Mouse (Mus musculus) MEL (cell line): ENCODE measurements around the gene Sf1. TPM values are rescaled to one million over a fixed set of nuclear protein-coding genes. Genes with fewer than 3 reads are reported as not detected.

ENCODE experiments used
- DNase-seq: peaks from one replicate; pipeline ENCODE4 v3.0.0; 2011; ENCODE audit warnings: low read depth, low spot score
- H3K27ac ChIP-seq: 2 replicates; pipeline ENCODE4 v1.5.1; 2012; ENCODE audit warnings: low read depth, mild to moderate bottlenecking, control low read depth, low read length, moderate library complexity; ENCODE audit not compliant: control insufficient read depth
- H3K27me3 ChIP-seq, 2 experiments: fragments of 150-350 bp in 1 of 2; sonication (generic) in 1 of 2; 2 replicates each; pipeline ENCODE4 v1.6.1; 2012; ENCODE audit warnings: low read length in 2 of 2, mild to moderate bottlenecking in 2 of 2, improper control_type of control experiment in 1 of 2, moderate library complexity in 1 of 2; ENCODE audit not compliant: insufficient read depth in 2 of 2, control insufficient read depth in 1 of 2
- H3K36me3 ChIP-seq, 2 experiments: 2 replicates each; pipeline ENCODE4 v1.6.1; 2012 to 2014; ENCODE audit warnings: low read length in 2 of 2, improper control_type of control experiment in 1 of 2, inconsistent platforms in 1 of 2, mild to moderate bottlenecking in 1 of 2; ENCODE audit not compliant: insufficient read depth in 2 of 2, control insufficient read depth in 1 of 2
- H3K4me1 ChIP-seq, 2 experiments: fragments of 150-350 bp in 1 of 2; sonication (generic) in 1 of 2; 2 replicates each; pipeline ENCODE4 v1.6.1; 2012; ENCODE audit warnings: low read length in 2 of 2, improper control_type of control experiment in 1 of 2, mild to moderate bottlenecking in 1 of 2; ENCODE audit not compliant: insufficient read depth in 2 of 2, control insufficient read depth in 1 of 2
- H3K4me3 ChIP-seq, 2 experiments: fragments of 150-350 bp in 1 of 2; sonication (generic) in 1 of 2; 2 replicates each; pipeline ENCODE4 v1.5.1; 2012; ENCODE audit warnings: low read depth in 2 of 2, low read length in 2 of 2, mild to moderate bottlenecking in 2 of 2, moderate library complexity in 2 of 2, control low read depth in 1 of 2, improper control_type of control experiment in 1 of 2; ENCODE audit not compliant: control insufficient read depth in 1 of 2, insufficient read depth in 1 of 2
- H3K79me2 ChIP-seq: 2 replicates; pipeline ENCODE4 v1.6.1; 2012; ENCODE audit warnings: mild to moderate bottlenecking, low read length, moderate library complexity; ENCODE audit not compliant: control insufficient read depth, poor library complexity, insufficient read depth
- H3K9ac ChIP-seq: 2 replicates; pipeline ENCODE4 v1.6.1; 2012; ENCODE audit warnings: low read depth, mild to moderate bottlenecking, control low read depth, low read length, moderate library complexity; ENCODE audit not compliant: control insufficient read depth, poor library complexity, severe bottlenecking
- H3K9me3 ChIP-seq: fragments of 150-350 bp; sonication (generic); replicated peaks from 2 replicates; pipeline ENCODE4 v1.6.1; 2012; ENCODE audit warnings: mild to moderate bottlenecking, low read length, improper control_type of control experiment, moderate library complexity; ENCODE audit not compliant: insufficient read depth
- CHD1 ChIP-seq: IDR thresholded peaks from 2 replicates; pipeline ENCODE4 v1.6.1; 2012; ENCODE audit warnings: low read depth, mild to moderate bottlenecking, inconsistent platforms, low read length, improper control_type of control experiment
- CHD2 ChIP-seq: IDR thresholded peaks from 2 replicates; pipeline ENCODE4 v1.6.1; 2011; ENCODE audit warnings: low read length, improper control_type of control experiment
- E2F4 ChIP-seq: IDR thresholded peaks from 2 replicates; pipeline ENCODE4 v1.6.1; 2011; ENCODE audit warnings: low read depth, low read length, improper control_type of control experiment, borderline replicate concordance
- ETS1 ChIP-seq: IDR thresholded peaks from 2 replicates; pipeline ENCODE4 v1.6.1; 2012; ENCODE audit warnings: low read depth, mild to moderate bottlenecking, inconsistent platforms, low read length, improper control_type of control experiment, moderate library complexity
- GATA1 ChIP-seq: IDR thresholded peaks from 2 replicates; pipeline ENCODE4 v1.6.1; 2011; ENCODE audit warnings: low read depth, low read length, improper control_type of control experiment
- JUND ChIP-seq: IDR thresholded peaks from 2 replicates; pipeline ENCODE4 v1.6.1; 2011; ENCODE audit warnings: low read depth, mild to moderate bottlenecking, improper control_type of control experiment, low read length
- KAT2A ChIP-seq: conservative IDR thresholded peaks from 2 replicates; pipeline ENCODE4 v1.6.1; 2012; ENCODE audit warnings: low read depth, low read length, improper control_type of control experiment, inconsistent platforms
- MAX ChIP-seq: IDR thresholded peaks from 2 replicates; pipeline ENCODE4 v1.6.1; 2011; ENCODE audit warnings: low read length, improper control_type of control experiment
- MEF2A ChIP-seq: IDR thresholded peaks from 2 replicates; pipeline ENCODE4 v1.6.1; 2014; ENCODE audit warnings: low read depth, mild to moderate bottlenecking, inconsistent platforms, low read length, improper control_type of control experiment; ENCODE audit not compliant: poor library complexity, insufficient replicate concordance, severe bottlenecking; ENCODE audit errors: extremely low read depth
- MYB ChIP-seq: IDR thresholded peaks from 2 replicates; pipeline ENCODE4 v1.6.1; 2011; ENCODE audit warnings: mild to moderate bottlenecking, low read depth, low read length, improper control_type of control experiment
- MYC ChIP-seq: IDR thresholded peaks from 2 replicates; pipeline ENCODE4 v1.6.1; 2011; ENCODE audit warnings: low read depth, mild to moderate bottlenecking, low read length, improper control_type of control experiment, moderate library complexity
- NRF1 ChIP-seq: IDR thresholded peaks from 2 replicates; pipeline ENCODE4 v1.6.1; 2014; ENCODE audit warnings: low read depth, mild to moderate bottlenecking, inconsistent platforms, low read length, improper control_type of control experiment, moderate library complexity; ENCODE audit not compliant: poor library complexity, insufficient read depth, severe bottlenecking
- POLR2A ChIP-seq, 2 experiments: IDR thresholded peaks; 2 replicates each; pipeline ENCODE4 v1.6.1; 2011 to 2012; ENCODE audit warnings: low read length in 2 of 2, mild to moderate bottlenecking in 2 of 2, control low read depth in 1 of 2, improper control_type of control experiment in 1 of 2, low read depth in 1 of 2, moderate library complexity in 1 of 2; ENCODE audit not compliant: control insufficient read depth in 1 of 2, insufficient read depth in 1 of 2, poor library complexity in 1 of 2
- POLR2AphosphoS5 ChIP-seq: IDR thresholded peaks from 2 replicates; pipeline ENCODE4 v1.6.1; 2012; ENCODE audit warnings: low read depth, borderline replicate concordance, mild to moderate bottlenecking, inconsistent platforms, low read length, moderate library complexity, mixed read lengths
- RCOR1 ChIP-seq: IDR thresholded peaks from 2 replicates; pipeline ENCODE4 v1.6.1; 2012; ENCODE audit warnings: low read depth, mild to moderate bottlenecking, inconsistent platforms, low read length, improper control_type of control experiment
- TBP ChIP-seq: IDR thresholded peaks from 2 replicates; pipeline ENCODE4 v1.8.0; 2011; ENCODE audit warnings: low read depth, low read length, improper control_type of control experiment
- UBTF ChIP-seq: IDR thresholded peaks from 2 replicates; pipeline ENCODE4 v1.6.1; 2012; ENCODE audit warnings: low read depth, mild to moderate bottlenecking, inconsistent platforms, low read length, improper control_type of control experiment, moderate library complexity, borderline replicate concordance; ENCODE audit not compliant: insufficient read depth
- ZNF384 ChIP-seq: IDR thresholded peaks from 2 replicates; pipeline ENCODE4 v1.6.1; 2012; ENCODE audit warnings: low read depth, mild to moderate bottlenecking, inconsistent platforms, low read length, improper control_type of control experiment
- polyA plus RNA-seq, 2 experiments: library from polyadenylated mRNA; stranded (reverse) in 1 of 2; unstranded in 1 of 2; fragments of >175 nt in 1 of 2; fragments of >200 nt in 1 of 2; gene quantifications; 2 replicates each; pipeline versions ENCODE4 v1.2.1 to v1.2.4; 2012; ENCODE audit warnings: low replicate concordance in 2 of 2, low read depth in 1 of 2; ENCODE audit not compliant: insufficient read length in 2 of 2, insufficient read depth in 1 of 2, missing spikeins in 1 of 2
- total RNA-seq: library from RNA; depleted of rRNA; stranded (reverse); fragments of 300-350 nt; gene quantifications from 2 replicates; pipeline ENCODE4 v1.2.3, GENCODE M21; 2012

Sf1 gene
- total and polyA plus RNA-seq, 3 experiments, result 65.7 to 245 (median 211) TPM

DNA sequence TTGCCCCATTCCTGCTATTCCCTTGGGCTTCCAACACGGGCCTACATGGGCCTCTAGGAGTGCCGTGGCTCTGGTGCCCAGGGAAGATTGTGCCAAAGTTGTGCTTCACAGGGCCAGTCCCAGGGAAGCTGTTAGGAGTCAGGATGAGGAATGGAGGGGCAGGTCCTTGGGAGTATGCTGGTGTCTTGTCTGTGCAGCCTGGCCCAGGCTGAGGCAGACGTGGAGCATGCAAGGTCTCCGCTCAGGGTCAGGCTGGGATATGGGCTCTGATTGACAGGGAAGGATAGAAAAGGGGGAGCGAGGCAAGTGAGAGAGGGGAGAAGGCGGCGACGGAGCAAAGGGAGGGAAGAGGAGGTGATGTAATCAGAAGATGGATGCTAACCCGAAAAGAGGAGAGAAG is 38.7 kb upstream of the Sf1 start:
- no peak overlapping the region for H3K9ac ChIP-seq
- no peak for DNase-seq

DNA sequence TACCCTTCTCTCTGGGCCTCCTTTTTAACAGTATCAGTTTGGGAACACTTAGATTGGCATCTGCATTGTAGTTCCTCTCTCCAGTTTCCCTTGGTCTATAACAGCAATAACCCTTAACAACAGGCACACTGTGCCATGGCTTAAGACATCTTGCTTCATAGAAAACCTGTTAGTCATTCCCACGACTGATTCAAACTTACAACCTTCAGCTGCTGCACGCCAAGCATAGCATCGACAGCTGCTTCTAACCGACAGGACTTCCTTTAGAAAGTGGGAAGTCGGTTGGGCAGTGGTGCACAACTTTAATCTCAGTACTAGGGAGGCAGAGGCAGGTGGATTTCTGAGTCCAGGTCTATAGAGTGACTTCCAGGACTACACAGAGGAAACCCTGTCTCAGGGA is 32.3 kb upstream of the Sf1 start:
- no peaks in the 10 kb centered on the region for H3K27me3 ChIP-seq
- TF ChIP-seq UBTF (no peak), CHD2 (no peak), POLR2AphosphoS5 (no peak), ETS1 (no peak), TBP (0 out of 2 replicates have a peak, but pooled peaks have one; percentile 21)
- peak overlapping the region; percentile 54 for H3K9ac ChIP-seq
- H3K4me1 ChIP-seq, result peaks cover 3 to 11% of the 10 kb centered on the region in 2 experiments
- DNase-seq, result peak; percentile 56
- H3K27ac ChIP-seq, result 0 out of 2 replicates have a peak overlapping the region, but pooled peaks have one; percentile 14
- peak overlapping the region; percentile 63 to 86 for H3K4me3 ChIP-seq
- peaks cover 12% of the 10 kb centered on the region for H3K79me2 ChIP-seq
- peaks cover 0 to 8% of the 10 kb centered on the region in 2 experiments; a peak in 2 of 4 replicates for H3K36me3 ChIP-seq
- H3K9me3 ChIP-seq, result no peaks in the 10 kb centered on the region

More for the DNA sequence above, 38.7 kb upstream of the Sf1 start:
- H3K4me3 ChIP-seq, result no peak overlapping the region
- no peaks in the 10 kb centered on the region for H3K9me3 ChIP-seq
- no peaks in the 10 kb centered on the region for H3K36me3 ChIP-seq
- no peak overlapping the region for H3K27ac ChIP-seq
- H3K27me3 ChIP-seq, result no peaks in the 10 kb centered on the region
- no peak for TF ChIP-seq MEF2A
- TF ChIP-seq ETS1, result no peak
- no peak for TF ChIP-seq MAX
- TF ChIP-seq ZNF384, result no peak
- no peak for TF ChIP-seq RCOR1
- no peak for TF ChIP-seq KAT2A
- no peak for TF ChIP-seq POLR2A (IDR thresholded peaks at IDR 0.05; ENCODE audit: control insufficient read depth in 1 of 2, insufficient read depth in 1 of 2, low read depth in 1 of 2, low read length in 2 of 2, poor library complexity in 1 of 2)
- TF ChIP-seq E2F4, result no peak
- no peak for TF ChIP-seq CHD2
- no peak for TF ChIP-seq MYC
- TF ChIP-seq MYB, result no peak
- no peak for TF ChIP-seq JUND
- no peak for TF ChIP-seq CHD1
- TF ChIP-seq GATA1, result no peak
- TF ChIP-seq NRF1, result no peak
- no peaks in the 10 kb centered on the region for H3K79me2 ChIP-seq
- H3K4me1 ChIP-seq, result peaks cover 0 to 8% of the 10 kb centered on the region in 2 experiments; a peak in 1 of 4 replicates
